Mouse (Mus musculus): ENCODE measurements around the gene Ripor2. TPM values are rescaled to one million over a fixed set of nuclear protein-coding genes. Genes with fewer than 3 reads are reported as not detected.

Gene Ripor2
- total and polyA plus RNA-seq, 2 experiments from 2014 or later = 19.6 to 48.8 TPM

- no peaks in the 10 kb centered on the region for H3K9me3 ChIP-seq (ENCODE audit: low read length)
- ATAC-seq (ENCODE audit: low FRiP score) (peak; percentile 69), DNase-seq (ENCODE audit: low spot score) (peak; percentile 92)
- no peak overlapping the region for H3K4me3 ChIP-seq (ENCODE audit: low read depth, low read length)
- peak; percentile 99 for TF ChIP-seq CTCF (IDR thresholded peaks at IDR 0.05)
- peak overlapping the region; percentile 24; the same call in 1 of the 2 replicates for H3K4me2 ChIP-seq (ENCODE audit: low read depth, low read length, poor library complexity, severe bottlenecking)
- no peak overlapping the region for H3K9ac ChIP-seq (replicated peaks; ENCODE audit: low read length, poor library complexity, severe bottlenecking)
- no peaks in the 10 kb centered on the region for H3K4me1 ChIP-seq (ENCODE audit: insufficient read depth, low read length)
- peaks cover 16% of the 10 kb centered on the region for H3K36me3 ChIP-seq (ENCODE audit: insufficient read depth, low read length)
- WGBS = 25% methylated on average over 15 of the region's 15 CpGs
- H3K27me3 ChIP-seq (ENCODE audit: insufficient read depth, low read length) = no peaks in the 10 kb centered on the region
- H3K27ac ChIP-seq (ENCODE audit: low read depth, low read length) = 0 out of 2 replicates have a peak overlapping the region, but pooled peaks have one; percentile 34
Observed at GRCm38 (mm10) chr13:24686705-24687665, 105.0 kb downstream of the Ripor2 start.

- H3K4me3 ChIP-seq (ENCODE audit: low read depth, low read length) = no peak overlapping the region
- ATAC-seq (ENCODE audit: low FRiP score) = no peak
- H3K27ac ChIP-seq (ENCODE audit: low read depth, low read length) = no peak overlapping the region
- H3K4me2 ChIP-seq (ENCODE audit: low read depth, low read length, poor library complexity, severe bottlenecking) = no peak overlapping the region
- H3K4me1 ChIP-seq (ENCODE audit: insufficient read depth, low read length) = no peaks in the 10 kb centered on the region
- TF ChIP-seq CTCF (IDR thresholded peaks at IDR 0.05) = no peak
- no peak overlapping the region for H3K9ac ChIP-seq (replicated peaks; ENCODE audit: low read length, poor library complexity, severe bottlenecking)
- H3K36me3 ChIP-seq (ENCODE audit: insufficient read depth, low read length) = peaks cover 28% of the 10 kb centered on the region
- no peaks in the 10 kb centered on the region for H3K9me3 ChIP-seq (ENCODE audit: low read length)
- H3K27me3 ChIP-seq (ENCODE audit: insufficient read depth, low read length) = no peaks in the 10 kb centered on the region
- DNase-seq (ENCODE audit: low spot score) = no peak
- 84% methylated on average over 7 of the region's 7 CpGs for WGBS
Observed at GRCm38 (mm10) chr13:24693312-24693711, 111.3 kb downstream of the Ripor2 start.

GRCm38 (mm10) chr13:24698746-24699145, 116.8 kb downstream of the Ripor2 start:
- Histone ChIP-seq H3K36me3 (ENCODE audit: insufficient read depth, low read length) (peaks cover 37% of the 10 kb centered on the region), H3K9me3 (ENCODE audit: low read length) (no peaks in the 10 kb centered on the region), H3K27ac (ENCODE audit: low read depth, low read length) (no peak overlapping the region), H3K4me3 (ENCODE audit: low read depth, low read length) (no peak overlapping the region), H3K27me3 (ENCODE audit: insufficient read depth, low read length) (no peaks in the 10 kb centered on the region), H3K4me1 (ENCODE audit: insufficient read depth, low read length) (no peaks in the 10 kb centered on the region), H3K4me2 (ENCODE audit: low read depth, low read length, poor library complexity, severe bottlenecking) (no peak overlapping the region), H3K9ac (replicated peaks; ENCODE audit: low read length, poor library complexity, severe bottlenecking) (no peak overlapping the region)
- ATAC-seq (ENCODE audit: low FRiP score) (no peak), DNase-seq (ENCODE audit: low spot score) (no peak)
- 92% methylated on average over 4 of the region's 4 CpGs for WGBS
- no peak for TF ChIP-seq CTCF (IDR thresholded peaks at IDR 0.05)

GRCm38 (mm10) chr13:24702128-24702527, 120.1 kb downstream of the Ripor2 start:
- H3K36me3 ChIP-seq (ENCODE audit: insufficient read depth, low read length) = peaks cover 25% of the 10 kb centered on the region
- H3K4me1 ChIP-seq (ENCODE audit: insufficient read depth, low read length) = no peaks in the 10 kb centered on the region
- H3K9me3 ChIP-seq (ENCODE audit: low read length) = no peaks in the 10 kb centered on the region
- DNase-seq (ENCODE audit: low spot score) (no peak), ATAC-seq (ENCODE audit: low FRiP score) (no peak)
- TF ChIP-seq CTCF (IDR thresholded peaks at IDR 0.05) = no peak
- H3K27me3 ChIP-seq (ENCODE audit: insufficient read depth, low read length) = no peaks in the 10 kb centered on the region
- H3K4me2 ChIP-seq (ENCODE audit: low read depth, low read length, poor library complexity, severe bottlenecking) = no peak overlapping the region
- 81% methylated on average over 5 of the region's 5 CpGs for WGBS
- H3K9ac ChIP-seq (replicated peaks; ENCODE audit: low read length, poor library complexity, severe bottlenecking) = no peak overlapping the region
- H3K27ac ChIP-seq (ENCODE audit: low read depth, low read length) = no peak overlapping the region
- no peak overlapping the region for H3K4me3 ChIP-seq (ENCODE audit: low read depth, low read length)

- DNase-seq (ENCODE audit: low spot score) (no peak), ATAC-seq (ENCODE audit: low FRiP score) (no peak)
- H3K4me3 ChIP-seq (ENCODE audit: low read depth, low read length) = no peak overlapping the region
- 75% methylated on average over 12 of the region's 12 CpGs for WGBS
- no peak overlapping the region for H3K9ac ChIP-seq (replicated peaks; ENCODE audit: low read length, poor library complexity, severe bottlenecking)
- no peak overlapping the region for H3K4me2 ChIP-seq (ENCODE audit: low read depth, low read length, poor library complexity, severe bottlenecking)
- no peak overlapping the region for H3K27ac ChIP-seq (ENCODE audit: low read depth, low read length)
- peaks cover 3% of the 10 kb centered on the region; the same call in 1 of the 2 replicates for H3K4me1 ChIP-seq (ENCODE audit: insufficient read depth, low read length)
- TF ChIP-seq CTCF (IDR thresholded peaks at IDR 0.05) = no peak
- no peaks in the 10 kb centered on the region for H3K27me3 ChIP-seq (ENCODE audit: insufficient read depth, low read length)
- peaks cover 10% of the 10 kb centered on the region for H3K36me3 ChIP-seq (ENCODE audit: insufficient read depth, low read length)
- H3K9me3 ChIP-seq (ENCODE audit: low read length) = no peaks in the 10 kb centered on the region
Observed at GRCm38 (mm10) chr13:24709656-24710396, 127.8 kb downstream of the Ripor2 start.
